Mouse (Mus musculus): ENCODE data around the gene Galnt14.

Galnt14 gene

DNA sequence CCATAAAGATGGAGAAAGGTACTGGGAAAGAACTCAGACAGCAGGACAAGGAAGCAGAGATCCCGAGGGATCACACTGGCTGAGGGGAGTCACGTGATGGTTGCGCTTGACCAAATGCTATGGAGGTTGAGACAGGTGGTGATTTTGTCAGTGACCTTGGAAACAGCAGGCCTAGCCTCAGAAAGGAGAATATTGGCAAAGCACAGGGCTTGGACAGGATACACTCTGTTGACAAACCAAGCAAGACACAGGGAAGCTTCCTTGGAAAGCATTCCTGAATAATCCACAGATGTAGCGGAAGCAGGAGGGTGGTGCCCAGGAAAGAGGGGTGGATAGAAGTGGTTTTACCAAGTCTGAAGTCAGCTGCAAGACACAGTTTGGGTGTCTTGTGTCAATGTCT is 206.1 kb downstream of the Galnt14 start:
- no peak for DNase-seq (ENCODE audit: low spot score)

- no peak for DNase-seq (ENCODE audit: low spot score)
Measured at GRCm38 (mm10) chr17:73502613-73503012, 207.6 kb downstream of the Galnt14 start.

GRCm38 (mm10) chr17:73489519-73489918 is 220.7 kb downstream of the Galnt14 start:
- DNase-seq (ENCODE audit: low spot score) = no peak

GRCm38 (mm10) chr17:73487792-73488191 is 222.5 kb downstream of the Galnt14 start:
- no peak for DNase-seq (ENCODE audit: low spot score)

- no peak for DNase-seq (ENCODE audit: low spot score)
Measured at GRCm38 (mm10) chr17:73487380-73487779, 222.9 kb downstream of the Galnt14 start.

DNA sequence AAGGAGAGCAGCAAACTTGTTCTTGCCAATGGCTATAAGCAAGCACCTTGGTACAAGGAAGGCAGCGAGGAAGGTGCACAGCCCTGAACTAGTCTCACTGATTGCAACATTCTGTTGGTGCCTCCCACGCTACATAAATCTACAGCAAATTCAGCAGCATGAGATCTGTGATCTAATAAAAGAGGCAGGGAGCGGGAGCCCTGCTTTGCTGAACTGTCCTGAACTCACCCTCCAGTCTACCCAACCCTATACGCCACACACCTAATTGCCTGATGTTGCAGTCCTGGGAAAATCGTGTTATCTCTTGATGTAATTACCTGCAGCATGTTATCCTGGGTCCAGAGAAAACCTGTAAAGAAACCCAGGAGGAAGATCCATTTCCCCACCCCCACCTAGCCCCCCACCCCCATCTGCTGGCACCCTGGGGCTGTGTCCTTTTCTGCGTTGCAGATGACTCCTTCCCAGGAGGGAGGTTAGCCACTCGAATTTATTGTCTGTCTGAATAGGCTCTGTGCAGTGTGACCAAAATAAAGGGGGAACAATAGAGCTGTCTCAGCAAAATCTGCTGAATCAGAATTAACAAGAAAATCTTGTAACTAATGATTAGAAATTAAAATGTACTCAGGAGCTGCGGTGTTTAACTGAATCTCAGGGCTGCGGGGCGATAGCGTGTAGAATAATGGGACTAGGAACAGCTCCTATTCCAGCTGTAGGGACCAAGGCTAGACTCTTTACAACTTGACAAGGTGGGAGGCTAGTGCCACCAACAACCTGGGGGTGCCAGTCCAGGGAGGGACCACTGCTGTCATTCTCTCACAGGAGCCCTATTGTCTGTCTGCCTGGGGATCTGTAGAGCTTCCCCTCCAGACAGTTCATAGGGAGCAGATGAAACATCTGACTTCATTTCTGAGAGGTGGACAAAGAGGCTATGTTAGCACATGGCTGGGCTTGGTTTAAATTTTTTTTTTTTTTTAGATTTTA is 232.9 kb downstream of the Galnt14 start:
- DNase-seq (ENCODE audit: low spot score) = no peak

DNA sequence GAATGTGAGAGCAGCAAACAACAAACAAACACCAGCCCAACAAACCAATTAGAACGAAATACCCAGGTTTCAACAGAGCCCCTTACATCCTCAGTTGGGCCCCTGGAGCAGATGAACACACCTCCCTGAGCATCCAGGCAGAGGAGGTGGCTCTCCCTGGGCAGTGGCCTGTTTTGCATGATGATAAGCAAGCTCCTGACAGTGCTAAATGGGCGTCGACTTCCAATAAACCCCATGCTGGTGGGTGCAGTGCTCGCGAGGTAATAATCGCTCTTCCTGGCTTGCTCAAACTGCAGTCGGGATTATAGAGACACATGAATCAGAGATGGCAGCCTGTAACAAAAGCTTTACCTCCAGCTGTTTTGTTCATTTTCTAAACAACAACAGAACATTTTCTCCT is 235.9 kb downstream of the Galnt14 start:
- DNase-seq (ENCODE audit: low spot score) = no peak

GRCm38 (mm10) chr17:73473012-73473411 is 237.2 kb downstream of the Galnt14 start:
- DNase-seq (ENCODE audit: low spot score) = no peak

DNA sequence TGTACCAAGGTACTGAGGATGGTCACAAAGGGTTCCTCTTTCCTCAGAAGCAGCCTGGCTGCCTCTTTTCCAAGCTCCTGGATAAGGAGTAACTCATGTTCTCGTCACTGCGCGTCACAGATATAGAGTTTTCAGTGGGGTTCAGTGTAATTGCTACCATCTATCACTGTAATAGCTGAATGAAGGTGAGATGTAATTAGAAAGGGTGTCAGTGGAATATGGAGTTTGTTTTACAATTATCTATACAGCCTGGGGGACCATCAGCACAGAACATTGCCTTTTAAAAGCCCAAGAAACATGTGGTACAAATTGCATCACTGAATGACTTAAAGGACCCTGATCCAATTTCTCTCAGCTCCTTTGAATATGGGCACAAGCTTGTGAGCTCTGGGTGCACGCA is 249.4 kb downstream of the Galnt14 start:
- no peak for DNase-seq (ENCODE audit: low spot score)

DNA sequence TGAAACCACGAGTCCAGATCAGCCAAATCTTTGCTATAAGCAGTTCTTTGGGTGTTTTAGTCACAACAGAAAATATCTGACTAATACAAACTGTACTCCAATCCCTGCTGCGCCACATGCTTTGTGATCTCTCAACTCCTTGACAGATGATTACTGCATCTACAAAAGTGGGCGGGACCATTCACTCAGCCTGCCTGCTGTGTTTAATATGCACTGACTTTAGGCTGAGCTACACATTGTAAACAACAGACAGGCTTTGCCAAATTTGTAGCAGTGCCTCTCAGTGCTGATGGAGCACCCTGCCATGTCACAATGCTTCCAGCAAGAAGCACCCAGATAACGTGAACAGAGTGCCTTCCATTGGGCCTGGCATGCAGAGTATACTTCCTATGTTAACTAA is 251.5 kb downstream of the Galnt14 start:
- no peak for DNase-seq (ENCODE audit: low spot score)

GRCm38 (mm10) chr17:73456551-73456950 is 253.7 kb downstream of the Galnt14 start:
- DNase-seq (ENCODE audit: low spot score) = no peak

GRCm38 (mm10) chr17:73453646-73454045 is 256.6 kb downstream of the Galnt14 start:
- no peak for DNase-seq (ENCODE audit: low spot score)

GRCm38 (mm10) chr17:73452151-73452760 is 258.0 kb downstream of the Galnt14 start:
- DNase-seq (ENCODE audit: low spot score) = no peak

DNA sequence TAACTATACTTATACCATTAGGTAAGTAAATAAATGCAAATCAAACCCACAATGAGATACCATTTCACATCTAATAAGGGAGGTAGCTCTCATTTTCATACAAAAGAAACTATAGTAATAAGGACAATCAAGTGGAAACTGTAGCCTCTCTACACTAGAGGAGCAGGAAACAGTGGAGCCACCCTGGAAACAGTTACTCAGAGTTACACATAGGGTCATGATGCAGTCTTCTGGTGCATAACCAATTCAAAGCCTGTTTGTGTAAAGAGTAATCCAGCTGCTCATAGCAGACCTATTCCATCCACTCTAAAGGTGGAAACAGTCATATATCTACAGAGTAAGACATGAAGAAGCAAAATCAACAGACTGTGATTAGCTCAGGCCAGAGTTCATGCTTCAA is 261.1 kb downstream of the Galnt14 start:
- DNase-seq (ENCODE audit: low spot score) = no peak
